Mouse (Mus musculus) embryonic facial prominence, embryonic 11.5 days (tissue): ENCODE results near the gene Prr36. TPM values are rescaled to one million over a fixed set of nuclear protein-coding genes. Genes with fewer than 3 reads are reported as not detected.

Source experiments
- ATAC-seq: fragments of 200-750 bp; cut with Nextera tagmentation; replicated peaks from 2 replicates; pipeline ENCODE4 v1.8.0; 2017; ENCODE audit warnings: low read depth; ENCODE audit not compliant: insufficient number of reproducible peaks, low FRiP score, low TSS enrichment
- DNase-seq: peaks from one replicate; pipeline ENCODE4 v3.0.0-alpha.2; 2015; ENCODE audit warnings: low spot score
- H3K27ac ChIP-seq: fragments of 300-500 bp; sonication (generic); replicated peaks from 2 replicates; pipeline ENCODE4 v1.5.1; 2014; ENCODE audit warnings: mild to moderate bottlenecking, low read depth, low read length, control low read depth
- H3K27me3 ChIP-seq: fragments of 300-500 bp; sonication (generic); 2 replicates; pipeline ENCODE4 v1.6.1; 2014; ENCODE audit warnings: mild to moderate bottlenecking, low read length, moderate library complexity, mixed read lengths; ENCODE audit not compliant: control insufficient read depth, insufficient read depth
- H3K36me3 ChIP-seq: fragments of 300-500 bp; sonication (generic); replicated peaks from 2 replicates; pipeline ENCODE4 v1.6.1; 2014; ENCODE audit warnings: low read depth, mild to moderate bottlenecking, low read length, moderate library complexity, mixed read lengths; ENCODE audit not compliant: control insufficient read depth, insufficient read depth
- H3K4me1 ChIP-seq: fragments of 300-500 bp; sonication (generic); 2 replicates; pipeline ENCODE4 v1.6.1; 2014; ENCODE audit warnings: low read length, mixed read lengths; ENCODE audit not compliant: control insufficient read depth, insufficient read depth
- H3K4me2 ChIP-seq: fragments of 300-500 bp; sonication (generic); 2 replicates; pipeline ENCODE4 v1.6.1; 2014; ENCODE audit warnings: low read depth, mild to moderate bottlenecking, control low read depth, low read length, moderate library complexity
- H3K4me3 ChIP-seq: fragments of 300-500 bp; sonication (generic); 2 replicates; pipeline ENCODE4 v1.5.1; 2014; ENCODE audit warnings: low read depth, low read length, control low read depth
- H3K9ac ChIP-seq: fragments of 300-500 bp; sonication (generic); replicated peaks from 2 replicates; pipeline ENCODE4 v1.6.1; 2014; ENCODE audit warnings: mild to moderate bottlenecking, control low read depth, low read length
- H3K9me3 ChIP-seq: fragments of 300-500 bp; sonication (generic); replicated peaks from 2 replicates; pipeline ENCODE4 v1.6.1; 2016; ENCODE audit warnings: mild to moderate bottlenecking, low read length, inconsistent platforms, mixed read lengths; ENCODE audit not compliant: control insufficient read depth
- WGBS: fragments of 180-500 bp; shearing (Covaris S2); extraction: QIAGEN DNeasy Blood & Tissue Kit; methylation state at CpG from one replicate; pipeline ENCODE4 v1.1.7; 2014; 5-methylcytosine and 5-hydroxymethylcytosine counted together
- polyA plus RNA-seq: library from polyadenylated mRNA; unstranded; fragments of >200 nt; fragmentation: Nextera tagmentation; extraction: Ambion mirVana; gene quantifications from 2 replicates; pipeline ENCODE4 v1.2.1, GENCODE M21; 2014

Gene Prr36
- polyA plus RNA-seq, 1 experiment from 2014 or later = 7.1 TPM

GRCm38 (mm10) chr8:4165176-4165851 lies 51.9 kb downstream of the Prr36 start:
- no peak for ATAC-seq
- Histone ChIP-seq H3K27me3 (no peaks in the 10 kb centered on the region), H3K9ac (peak overlapping the region; percentile 47), H3K27ac (no peak overlapping the region), H3K9me3 (no peaks in the 10 kb centered on the region), H3K36me3 (no peaks in the 10 kb centered on the region), H3K4me3 (peak overlapping the region; percentile 38), H3K4me1 (no peaks in the 10 kb centered on the region), H3K4me2 (peak overlapping the region; percentile 41)
- 5% methylated on average over 13 of the region's 13 CpGs for WGBS
- no peak for DNase-seq

- H3K9ac ChIP-seq = no peak overlapping the region
- no peaks in the 10 kb centered on the region for H3K27me3 ChIP-seq
- no peak overlapping the region for H3K4me2 ChIP-seq
- H3K4me3 ChIP-seq = no peak overlapping the region
- no peaks in the 10 kb centered on the region for H3K4me1 ChIP-seq
- H3K36me3 ChIP-seq = no peaks in the 10 kb centered on the region
- no peaks in the 10 kb centered on the region for H3K9me3 ChIP-seq
- DNase-seq (no peak), ATAC-seq (no peak)
- 63% methylated on average over 4 of the region's 4 CpGs for WGBS
- no peak overlapping the region for H3K27ac ChIP-seq
Measured at GRCm38 (mm10) chr8:4162786-4163185, 54.5 kb downstream of the Prr36 start.

Other genes starting within 250 kb of the Prr36 start
- gene Cd209f, start 111.6 kb downstream of the Prr36 start, polyA plus RNA-seq = not detected in 2 replicates
- gene Cd209g, start 83.4 kb downstream of the Prr36 start, polyA plus RNA-seq = not detected in 2 replicates
- 16.0 and 20.0 TPM in 2 replicates for gene Evi5l, start 50.9 kb downstream of the Prr36 start, polyA plus RNA-seq
- gene Lrrc8e, start 9.4 kb upstream of the Prr36 start, polyA plus RNA-seq = 0.32 and 0.38 TPM in 2 replicates
- gene Map2k7, start 21.3 kb upstream of the Prr36 start, polyA plus RNA-seq = 16.7 TPM in 2 replicates
- 0.53 and 0.67 TPM in 2 replicates for gene Gm49320, start 21.4 kb upstream of the Prr36 start, polyA plus RNA-seq
- gene Tgfbr3l, start 30.8 kb upstream of the Prr36 start, polyA plus RNA-seq = 1.5 and 1.8 TPM in 2 replicates
- 59.8 and 67.4 TPM in 2 replicates for gene Snapc2, start 35.6 kb upstream of the Prr36 start, polyA plus RNA-seq
- gene Ctxn1, start 41.8 kb upstream of the Prr36 start, polyA plus RNA-seq = 75.3 and 88.2 TPM in 2 replicates
- gene Timm44, start 58.5 kb upstream of the Prr36 start, polyA plus RNA-seq = 70.2 and 74.3 TPM in 2 replicates
- gene Ccl25, start 107.8 kb upstream of the Prr36 start, polyA plus RNA-seq = 13.6 and 14.0 TPM in 2 replicates
- 384 and 409 TPM in 2 replicates for gene Elavl1, start 108.0 kb upstream of the Prr36 start, polyA plus RNA-seq